Mouse (Mus musculus) spleen, adult 2 months (tissue): ENCODE measurements around the gene Vwa5b1.

Source experiments
- CTCF ChIP-seq: fragments of 200-500 bp; IDR thresholded peaks from 2 replicates; pipeline ENCODE4 v1.5.1; 2011; ENCODE audit warnings: mild to moderate bottlenecking, inconsistent platforms; ENCODE audit not compliant: insufficient read depth, insufficient read length, insufficient replicate concordance; ENCODE audit errors: extremely low read depth
- POLR2A ChIP-seq: fragments of 200-500 bp; IDR thresholded peaks from 2 replicates; pipeline ENCODE4 v1.6.1; 2011; ENCODE audit warnings: low read depth, low read length, inconsistent platforms

DNA sequence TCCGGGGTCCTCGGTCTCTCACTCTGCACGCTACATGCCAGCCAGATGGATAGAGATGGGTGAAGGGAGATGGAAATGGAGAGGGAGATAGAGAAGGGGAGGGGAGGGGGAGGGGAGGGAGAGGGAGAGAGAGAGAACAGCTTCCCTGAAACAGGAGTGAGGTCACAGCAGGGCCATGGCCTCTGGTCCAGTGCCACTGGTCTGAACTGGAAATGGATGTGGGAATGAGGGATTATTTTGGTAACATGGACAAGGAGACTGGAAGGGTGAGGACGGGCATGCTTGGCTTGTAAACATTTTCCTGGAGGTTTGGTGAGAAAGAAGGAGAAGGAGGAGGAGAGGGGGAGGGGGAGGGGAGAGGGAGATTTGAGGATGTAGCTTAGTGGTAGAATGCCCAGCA, 59.0 kb downstream of the Vwa5b1 start:
- no peak for TF ChIP-seq CTCF
- no peak for TF ChIP-seq POLR2A
